Mouse (Mus musculus): ENCODE data around the gene Zzef1. TPM values are rescaled to one million over a fixed set of nuclear protein-coding genes. Genes with fewer than 3 reads are reported as not detected.
A peak's percentile ranks its signal among the peaks of the same experiment; 100 is the strongest.

The Zzef1 gene
- total RNA-seq, 2 experiments from 2014 or later = 18.1 to 24.5 TPM

DNA sequence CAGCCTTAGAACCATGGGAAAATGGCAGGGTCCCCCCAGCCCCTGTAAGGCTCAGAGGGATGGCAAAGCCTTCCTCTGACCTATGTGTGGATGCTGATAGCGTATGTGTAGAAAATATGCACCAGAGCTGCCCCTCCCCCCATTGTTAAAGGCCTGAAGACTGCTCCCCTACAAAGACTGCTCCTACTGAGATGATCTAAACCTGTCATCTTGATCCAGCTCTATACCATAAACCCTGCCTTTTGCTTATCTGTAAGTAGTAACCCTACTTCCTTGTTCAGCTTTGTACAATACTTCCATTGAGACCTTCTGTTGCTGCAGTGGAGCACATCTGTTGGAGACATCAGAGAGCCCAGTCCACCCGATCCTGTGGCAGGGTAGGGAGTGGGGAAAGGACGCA lies 9.2 kb downstream of the Zzef1 start:
- ATAC-seq (replicated peaks; ENCODE audit: poor library complexity) = 0 out of 2 replicates have a peak, but pooled peaks have one; percentile 11

DNA sequence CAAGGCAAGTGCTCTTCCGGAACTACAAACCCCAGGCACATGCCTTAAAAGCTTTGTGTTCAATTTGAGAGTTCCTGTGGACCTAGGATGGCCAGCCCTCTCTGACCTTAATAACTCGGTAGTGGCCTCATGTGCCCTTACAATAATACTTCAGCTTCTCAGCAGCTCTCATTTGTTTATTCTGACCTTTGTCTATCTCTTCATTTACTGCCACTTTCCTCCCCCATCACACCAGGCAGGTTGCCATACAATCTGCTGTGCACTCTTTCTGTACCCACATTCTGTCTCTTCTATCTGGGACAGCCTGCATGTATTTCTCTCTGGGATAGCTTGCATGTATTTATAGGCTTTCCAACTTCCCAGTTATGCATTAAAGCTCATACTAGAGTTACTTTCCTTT lies 10.5 kb downstream of the Zzef1 start:
- no peak for ATAC-seq (replicated peaks; ENCODE audit: poor library complexity)

DNA sequence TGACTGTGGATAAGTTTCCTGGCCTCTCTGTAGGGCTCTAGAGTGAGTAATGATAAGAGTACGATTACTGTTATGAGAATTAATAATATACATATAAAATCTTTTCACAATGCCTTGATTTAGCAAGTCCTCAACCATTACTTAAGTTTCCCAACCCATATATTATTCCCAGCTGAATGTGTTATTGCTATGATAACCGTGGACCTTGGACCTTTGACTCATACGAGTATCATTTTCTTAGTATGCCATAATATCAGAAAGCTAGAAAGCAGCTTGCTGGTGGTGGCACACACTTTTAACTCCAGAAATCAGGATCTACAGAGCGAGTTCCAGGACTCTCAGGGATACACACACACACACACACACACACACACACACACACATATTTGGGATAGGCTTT lies 12.0 kb downstream of the Zzef1 start:
- no peak for ATAC-seq (replicated peaks; ENCODE audit: poor library complexity)

DNA sequence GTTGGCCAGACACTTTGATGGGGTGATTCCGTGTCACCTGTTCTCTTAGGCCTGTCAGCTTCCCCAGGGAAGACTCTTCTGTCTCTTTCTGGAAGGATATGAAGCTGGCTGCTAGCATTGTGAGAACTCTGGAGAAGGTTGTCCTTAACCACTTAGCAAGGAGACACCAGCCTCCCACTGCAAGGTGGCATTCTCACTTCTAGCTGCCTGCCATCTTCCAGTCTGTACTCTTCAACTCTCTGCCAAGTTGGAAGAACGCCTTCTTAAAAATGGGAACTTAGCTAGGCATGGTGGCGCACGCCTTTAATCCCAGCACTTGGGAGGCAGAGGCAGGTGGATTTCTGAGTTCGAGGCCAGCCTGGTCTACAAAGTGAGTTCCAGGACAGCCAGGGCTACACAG lies 17.7 kb downstream of the Zzef1 start:
- ATAC-seq (replicated peaks; ENCODE audit: poor library complexity) = no peak

DNA sequence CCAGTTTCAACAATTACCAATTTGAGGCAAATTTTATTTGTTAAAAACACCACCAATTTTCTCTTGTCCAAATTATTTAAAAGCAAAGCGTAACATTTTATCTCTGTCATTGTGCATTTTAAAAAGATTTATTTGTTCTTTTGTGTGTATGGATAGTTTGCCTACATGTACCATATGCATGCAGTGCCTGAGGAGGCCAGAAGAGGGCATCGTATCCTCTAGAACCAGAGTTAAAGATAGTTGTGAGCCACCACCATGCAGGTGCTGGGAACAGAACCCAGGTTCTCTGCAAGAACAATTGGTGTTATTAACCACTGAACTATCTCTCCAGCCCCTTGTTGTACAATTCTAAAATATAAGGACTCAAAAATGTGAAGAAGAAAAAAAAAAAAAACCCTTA lies 18.2 kb downstream of the Zzef1 start:
- no peak for ATAC-seq (replicated peaks; ENCODE audit: poor library complexity)

DNA sequence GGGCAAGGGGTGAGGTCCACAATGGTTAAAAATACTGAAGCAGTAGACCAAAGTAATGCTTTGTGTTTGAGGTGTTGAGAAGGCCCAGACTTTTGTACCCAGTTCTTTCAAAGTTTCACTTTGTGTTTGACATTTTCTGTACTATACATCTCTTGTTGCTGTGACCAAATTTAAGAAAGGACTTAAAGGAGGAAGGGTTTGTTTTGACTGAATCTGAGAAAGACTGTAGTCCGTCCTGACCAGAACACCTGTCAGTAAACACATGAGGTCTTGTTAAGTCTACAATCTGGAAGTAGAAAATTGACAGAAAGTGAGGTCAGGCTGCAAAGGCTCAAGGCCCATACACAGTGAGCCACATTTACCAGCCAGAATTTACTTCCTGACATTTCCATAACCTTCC lies 20.8 kb downstream of the Zzef1 start:
- ATAC-seq (replicated peaks; ENCODE audit: poor library complexity) = no peak

DNA sequence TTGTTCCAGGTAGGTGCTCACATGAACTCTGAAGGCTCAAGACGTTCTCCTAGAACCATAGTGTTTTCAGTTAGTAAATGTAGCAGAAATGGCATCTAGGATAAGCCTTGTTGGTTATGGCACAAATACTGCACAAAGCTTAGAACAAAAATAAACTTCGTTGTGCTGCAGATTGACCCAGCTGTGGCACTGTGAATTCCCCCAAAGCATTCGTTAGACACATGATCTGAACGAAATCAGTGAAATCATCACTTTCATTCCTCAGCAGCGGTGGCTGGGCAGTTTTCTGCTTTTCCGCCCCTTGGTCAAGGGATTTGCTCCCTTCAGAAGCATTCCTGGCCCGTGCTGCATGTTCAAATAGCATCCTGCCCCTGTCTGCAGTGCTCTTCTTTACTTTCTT lies 22.0 kb downstream of the Zzef1 start:
- no peak for ATAC-seq (replicated peaks; ENCODE audit: poor library complexity)

DNA sequence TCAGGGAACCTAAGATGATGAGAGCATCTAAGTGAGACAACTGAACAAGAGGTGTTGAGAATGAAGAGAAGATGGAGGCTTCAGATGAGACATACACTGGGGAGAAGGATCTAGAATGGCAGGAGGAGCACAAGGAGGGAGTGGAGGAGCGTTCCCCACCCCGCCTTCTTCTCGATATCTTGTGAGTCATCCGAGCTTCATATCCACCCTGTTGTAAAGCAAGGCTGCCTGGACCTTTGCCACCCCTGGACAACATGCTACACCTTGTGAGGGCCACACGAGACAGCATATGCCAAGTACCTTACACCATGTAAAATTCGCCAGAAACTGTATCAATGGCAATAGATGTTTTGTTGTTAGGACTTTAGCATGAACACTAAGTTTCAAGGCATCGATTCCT lies 25.0 kb downstream of the Zzef1 start:
- ATAC-seq (replicated peaks; ENCODE audit: poor library complexity) = no peak

DNA sequence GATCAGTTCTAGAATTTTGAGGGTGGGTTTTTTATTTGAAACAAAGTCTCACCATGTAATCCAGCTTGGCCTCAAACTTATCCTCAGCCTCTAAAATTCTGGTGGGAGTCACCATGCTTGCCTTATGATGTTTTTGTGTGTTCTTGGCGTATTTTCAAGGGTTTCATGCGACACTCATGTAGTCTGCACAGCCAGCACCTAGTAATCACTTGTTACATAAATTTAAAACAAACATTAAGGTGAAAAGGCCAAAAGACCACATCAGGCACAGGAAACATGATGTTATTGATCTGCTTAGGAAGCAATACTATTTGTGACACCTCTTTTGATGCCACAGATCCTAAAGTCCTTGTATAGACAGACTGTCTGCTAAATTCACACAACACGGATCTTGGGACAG lies 33.8 kb downstream of the Zzef1 start:
- ATAC-seq (replicated peaks; ENCODE audit: poor library complexity) = no peak

DNA sequence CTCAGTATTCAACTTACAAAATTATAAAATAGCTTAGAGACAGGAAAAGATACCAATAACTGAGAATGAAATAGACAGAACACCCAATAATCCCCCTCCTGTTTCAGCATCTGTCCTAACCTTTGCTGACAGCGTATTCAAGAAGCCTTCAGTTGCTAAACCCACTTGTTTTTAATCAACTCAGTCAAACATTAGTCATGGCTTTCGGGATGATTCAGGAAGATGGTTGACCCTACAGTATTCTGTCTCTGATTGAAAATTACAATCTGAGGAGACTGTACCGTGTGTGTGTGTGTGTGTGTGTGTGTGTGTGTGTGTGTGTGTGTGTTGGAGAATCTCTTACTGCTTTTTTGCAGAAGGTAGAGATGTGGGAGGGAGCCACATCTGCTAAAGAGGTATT lies 46.7 kb downstream of the Zzef1 start:
- no peak for ATAC-seq (replicated peaks; ENCODE audit: poor library complexity)

DNA sequence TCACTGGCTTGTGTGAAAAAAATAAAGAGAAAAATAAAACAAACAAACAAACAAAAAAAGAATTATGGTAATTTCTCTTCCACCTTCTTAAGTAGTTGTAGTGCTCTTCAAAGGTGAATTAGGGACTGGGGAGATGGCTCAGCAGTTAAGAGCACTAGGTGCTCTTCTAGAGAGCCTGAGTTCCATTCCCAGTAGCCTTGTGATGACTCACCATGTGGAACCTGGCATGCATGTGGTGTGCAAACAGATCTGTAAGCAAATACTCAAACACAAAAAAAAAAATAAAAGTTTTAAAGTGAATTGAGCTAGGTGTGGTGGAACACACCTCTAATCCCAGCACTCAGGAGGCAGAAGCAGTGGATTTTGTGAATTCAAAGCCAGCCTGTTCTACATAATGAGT lies 47.5 kb downstream of the Zzef1 start:
- no peak for ATAC-seq (replicated peaks; ENCODE audit: poor library complexity)

DNA sequence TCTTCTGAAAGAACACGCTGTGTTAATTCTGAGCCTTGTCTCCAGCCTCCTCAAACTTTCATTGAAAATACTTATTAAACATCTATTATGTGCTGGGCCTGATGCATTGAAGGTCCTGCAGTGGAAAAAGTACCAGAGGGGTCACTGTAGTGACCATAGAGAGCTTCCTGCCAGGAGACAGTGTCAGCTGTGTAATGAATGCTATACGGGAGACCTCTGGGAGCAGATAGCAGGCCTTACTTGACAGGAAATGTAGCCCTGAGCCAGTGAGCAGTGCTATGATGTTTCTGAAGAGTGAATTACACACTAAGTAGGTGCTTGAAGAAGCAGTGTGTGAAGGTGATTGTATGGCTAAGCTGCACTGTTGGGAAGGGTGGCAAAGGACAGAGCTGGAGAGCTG lies 49.5 kb downstream of the Zzef1 start:
- ATAC-seq (replicated peaks; ENCODE audit: poor library complexity) = no peak

DNA sequence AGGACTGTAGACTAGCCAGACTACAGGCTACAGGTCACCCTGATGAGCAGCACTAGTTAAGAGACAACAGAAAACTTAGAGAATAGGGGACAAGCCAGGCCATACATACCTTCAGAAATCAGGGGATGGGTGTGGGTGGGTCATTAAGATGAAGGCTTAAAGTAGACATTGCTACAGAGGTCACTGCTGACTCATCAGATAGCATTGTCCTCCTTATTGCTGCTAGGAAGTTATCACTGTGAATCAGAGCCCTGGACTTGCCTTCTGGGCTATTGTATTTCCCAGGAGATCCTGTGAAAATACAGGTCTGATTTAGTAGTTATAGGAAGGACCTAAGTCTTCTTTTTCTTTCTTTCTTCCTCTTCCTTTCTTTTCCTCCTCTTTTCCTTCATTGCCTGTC lies 50.7 kb downstream of the Zzef1 start:
- ATAC-seq (replicated peaks; ENCODE audit: poor library complexity) = no peak

DNA sequence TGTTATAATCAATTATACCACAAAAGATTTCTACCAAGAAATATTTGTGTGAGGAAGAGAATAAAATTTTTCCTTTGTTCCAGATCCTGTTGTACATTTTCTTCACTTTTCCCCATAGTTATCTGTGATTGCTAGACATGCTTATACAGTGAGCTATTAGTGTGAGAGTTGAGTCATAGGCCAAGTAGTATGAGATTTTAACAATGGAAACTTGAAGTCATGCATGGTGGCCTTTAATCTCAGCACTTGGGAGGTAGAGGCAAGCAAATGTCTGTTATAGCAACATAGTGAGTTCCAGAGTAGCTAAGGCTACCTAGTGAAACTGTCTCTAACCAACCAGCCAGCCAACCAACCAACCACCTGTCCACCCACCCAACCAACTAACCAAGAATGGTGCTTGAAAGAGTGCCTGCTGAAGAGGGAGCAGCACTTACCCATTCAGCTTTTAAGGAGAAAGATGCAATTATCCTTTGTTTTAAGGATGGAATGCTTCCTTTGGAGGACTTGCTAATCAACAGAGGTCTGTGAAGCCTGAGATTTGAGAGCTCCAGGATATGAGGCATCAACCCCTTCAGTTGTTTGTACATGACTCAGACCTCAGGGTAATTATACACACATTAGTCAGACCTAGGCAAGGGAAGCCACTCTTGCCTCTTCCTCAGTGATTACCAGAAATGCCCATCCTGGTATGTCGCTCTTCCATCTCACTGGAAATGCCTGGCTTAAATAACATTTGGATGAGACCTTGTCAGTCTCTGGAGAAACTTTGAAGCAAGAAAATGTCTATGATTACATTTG lies 52.0 kb downstream of the Zzef1 start:
- ATAC-seq (replicated peaks; ENCODE audit: poor library complexity) = no peak

DNA sequence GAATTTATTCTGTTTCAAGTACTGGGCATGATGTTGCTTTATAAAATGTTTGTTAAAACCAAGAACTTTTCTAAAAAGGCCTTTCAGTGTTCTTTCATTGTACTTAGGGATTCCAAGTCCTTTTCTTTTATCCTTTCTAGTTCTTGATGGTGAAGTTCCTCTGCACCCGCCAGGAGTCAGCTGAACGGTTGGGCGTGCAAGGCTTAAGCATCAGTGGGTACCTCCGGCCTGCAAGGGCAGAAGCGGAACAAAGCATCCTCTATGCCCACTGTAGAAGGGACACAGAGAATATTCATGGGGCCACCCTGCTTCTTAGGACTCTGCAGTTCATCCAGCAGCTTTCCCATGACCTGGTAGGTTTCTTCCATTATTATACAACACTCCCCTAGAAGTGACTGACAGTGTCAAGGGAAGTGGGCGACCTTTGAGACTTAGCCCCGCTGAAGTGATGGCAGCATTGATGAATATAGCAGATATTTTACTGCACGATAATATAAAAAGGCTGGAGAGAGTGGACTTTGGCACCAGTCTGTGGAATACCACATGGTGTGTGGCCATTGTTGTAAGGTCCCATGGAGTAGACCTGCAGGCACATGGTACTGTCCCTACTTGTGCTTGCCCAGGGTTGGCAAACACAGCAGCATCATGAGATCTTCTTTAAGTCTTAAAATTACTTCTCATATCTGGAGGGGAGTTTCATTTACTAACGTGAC lies 54.5 kb downstream of the Zzef1 start:
- ATAC-seq (replicated peaks; ENCODE audit: poor library complexity) = no peak

DNA sequence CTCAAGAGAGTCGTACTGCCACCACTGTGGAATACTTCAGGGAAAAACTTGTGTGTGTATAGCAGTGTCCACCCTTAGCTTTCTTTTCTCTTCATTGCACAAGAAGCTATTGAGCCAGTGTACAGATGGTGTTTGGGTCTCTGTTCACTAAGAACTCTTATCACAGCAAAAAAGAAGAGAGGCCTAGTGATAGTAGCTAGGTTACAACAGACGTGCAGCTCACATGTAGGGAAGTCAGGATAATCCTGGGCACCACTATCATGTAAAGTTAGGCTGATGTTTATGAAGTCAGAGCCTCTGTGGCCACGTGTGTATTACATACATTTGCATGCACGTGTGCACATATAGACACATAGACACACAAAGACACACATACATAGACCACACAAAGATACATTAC lies 55.2 kb downstream of the Zzef1 start:
- no peak for ATAC-seq (replicated peaks; ENCODE audit: poor library complexity)

DNA sequence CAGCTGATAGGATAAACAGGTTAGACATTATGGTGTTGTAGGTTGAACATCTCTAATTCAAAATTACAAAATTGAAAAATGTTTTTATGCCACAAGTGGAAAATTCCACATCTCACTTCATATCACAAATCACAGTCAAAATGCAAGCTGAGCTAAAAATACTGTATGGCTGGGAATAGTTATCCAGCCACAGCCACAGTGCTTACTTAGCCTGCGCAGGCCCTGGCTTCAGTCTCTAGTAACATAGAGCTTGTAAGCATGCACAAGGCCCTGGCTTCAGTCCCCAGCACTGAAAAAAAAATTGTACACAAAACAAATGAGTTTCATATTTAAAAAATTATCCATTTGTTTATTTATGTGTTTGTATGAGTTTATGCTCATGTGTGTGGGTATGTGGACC lies 56.1 kb downstream of the Zzef1 start:
- ATAC-seq (replicated peaks; ENCODE audit: poor library complexity) = no peak

DNA sequence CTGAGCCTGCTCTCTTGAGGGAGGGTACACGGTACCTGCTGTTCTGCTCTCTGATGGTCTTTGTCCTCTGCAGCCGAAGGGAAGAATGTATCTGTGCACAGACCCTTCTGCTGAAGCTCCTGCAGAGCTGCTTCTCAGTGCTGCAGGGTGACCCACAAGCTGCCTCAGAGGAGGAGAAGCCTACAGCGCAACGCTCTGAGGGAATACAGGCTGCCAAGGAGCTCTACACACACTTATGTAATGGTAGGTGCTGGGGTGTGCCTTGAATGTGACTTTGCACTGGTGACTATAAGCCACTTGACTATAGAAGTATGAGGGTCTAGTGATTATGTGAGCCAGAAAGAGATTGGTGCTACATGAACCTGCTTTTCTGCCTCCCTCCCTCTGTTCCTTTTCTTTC lies 57.1 kb downstream of the Zzef1 start:
- no peak for ATAC-seq (replicated peaks; ENCODE audit: poor library complexity)

DNA sequence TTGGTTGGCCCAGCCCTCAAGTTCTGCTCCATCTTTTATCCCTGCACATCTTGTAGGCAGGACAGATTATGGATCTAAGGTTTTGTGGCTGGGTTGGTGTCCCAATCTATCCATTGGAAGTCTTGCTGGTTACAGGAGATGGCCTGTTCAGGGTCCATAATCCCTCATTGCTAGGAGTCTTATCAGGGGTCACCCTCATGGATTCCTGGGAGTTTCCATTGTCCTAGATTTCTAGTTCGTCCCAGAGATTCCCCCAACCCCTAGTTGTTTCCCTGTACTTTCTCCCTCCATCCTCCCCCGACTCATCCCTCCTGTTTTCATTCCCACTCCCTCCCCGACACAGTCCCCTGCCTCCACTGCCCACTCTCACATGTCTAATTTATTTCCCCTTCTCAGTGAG lies 58.2 kb downstream of the Zzef1 start:
- no peak for ATAC-seq (replicated peaks; ENCODE audit: poor library complexity)

DNA sequence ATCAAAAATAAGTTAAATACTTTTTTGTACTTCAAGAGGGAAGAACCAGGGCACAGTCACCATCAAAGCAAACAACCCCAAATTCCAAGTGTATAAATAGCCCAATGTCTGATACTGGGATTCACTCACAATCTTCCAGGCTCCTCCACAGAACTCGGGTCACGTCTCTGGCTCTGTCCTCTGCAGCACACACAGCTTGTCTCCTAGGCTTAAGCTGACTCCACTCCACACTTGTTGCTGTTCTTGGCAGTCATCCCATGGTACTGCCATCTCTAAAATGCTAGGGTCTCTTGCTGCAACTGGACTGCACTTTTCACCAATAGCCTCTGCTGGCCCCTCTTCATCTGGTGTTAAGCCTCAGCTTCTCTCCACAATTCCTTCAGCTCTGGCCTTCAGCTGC lies 60.7 kb downstream of the Zzef1 start:
- no peak for ATAC-seq (replicated peaks; ENCODE audit: poor library complexity)

DNA sequence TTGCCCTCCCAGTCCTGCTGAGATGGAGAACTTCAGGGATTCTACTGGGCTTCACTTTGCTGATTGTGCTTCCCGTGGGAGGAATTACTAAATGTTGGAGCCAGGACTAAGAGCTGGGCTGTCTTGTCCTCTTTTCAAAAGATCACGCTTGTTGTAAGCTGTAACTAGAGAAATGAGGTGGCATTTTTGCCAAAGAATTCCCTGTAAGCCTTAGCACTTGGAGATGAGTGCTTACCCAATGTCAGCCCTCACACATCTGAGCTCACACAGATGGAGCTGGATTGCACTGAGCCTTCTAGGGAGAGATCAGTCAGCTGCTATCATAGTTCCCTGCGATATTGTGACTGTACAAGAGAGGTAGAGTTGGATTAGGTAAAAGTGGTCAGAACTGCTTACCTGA lies 65.2 kb downstream of the Zzef1 start:
- ATAC-seq (replicated peaks; ENCODE audit: poor library complexity) = no peak

DNA sequence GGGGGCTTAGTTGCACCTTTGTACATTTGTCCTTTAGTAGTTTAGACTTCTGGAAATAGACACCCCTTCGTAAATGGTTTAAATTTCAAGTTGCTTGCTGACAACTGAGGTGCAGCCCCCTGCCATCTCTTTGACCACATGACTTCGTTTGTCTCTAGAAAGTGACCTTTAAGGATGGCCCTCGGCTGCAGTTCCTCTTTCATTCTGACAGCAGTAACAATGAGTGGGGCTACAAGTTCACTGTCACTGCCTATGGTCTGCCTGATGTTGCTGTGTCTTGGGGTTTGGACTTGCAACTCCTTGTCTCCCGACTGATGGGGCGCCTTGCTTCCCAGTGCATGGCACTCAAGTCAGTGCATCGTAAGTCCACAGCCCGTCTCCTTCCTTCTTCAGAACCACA lies 70.4 kb downstream of the Zzef1 start:
- no peak for ATAC-seq (replicated peaks; ENCODE audit: poor library complexity)

DNA sequence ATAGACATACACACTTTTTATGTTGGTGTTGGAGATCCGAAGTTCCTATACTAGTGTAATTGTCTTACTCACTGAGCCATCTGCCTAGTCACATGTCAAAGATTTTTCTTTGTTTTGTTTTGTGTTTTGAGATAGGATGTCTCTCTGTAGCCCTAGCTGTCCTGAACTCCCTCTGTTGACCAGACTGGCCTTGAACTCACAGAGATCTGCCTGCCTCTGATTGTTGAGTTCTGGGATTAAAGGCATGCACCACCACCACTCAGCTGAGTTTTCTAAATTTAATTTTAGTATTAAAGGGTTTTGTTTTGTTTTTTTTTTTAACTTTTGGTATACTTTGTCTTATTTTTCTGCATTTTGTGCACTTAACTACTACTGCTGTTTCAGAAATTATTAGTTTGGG lies 76.0 kb downstream of the Zzef1 start:
- no peak for ATAC-seq (replicated peaks; ENCODE audit: poor library complexity)

Data from megakaryocyte progenitor cell, adult 5-6 weeks (primary cell).